Mouse (Mus musculus) cerebellum, postnatal 4 days (tissue): Measurements from ENCODE around the gene Tmem190.
"Not testable (repeated sequence)": the region's sequence is repeated elsewhere in the genome, so short reads cannot be mapped to it uniquely, and the experiment has no call there.

Experiments used
- DNase-seq, 2 experiments: peaks; one replicate each; pipeline ENCODE4 v3.0.0; 2022; ENCODE audit warnings: low spot score in 2 of 2, mixed read lengths in 1 of 2

The Tmem190 gene

GRCm38 (mm10) chr7:4776131-4776530 lies 6.6 kb upstream of the Tmem190 start:
- DNase-seq: no peak

DNA sequence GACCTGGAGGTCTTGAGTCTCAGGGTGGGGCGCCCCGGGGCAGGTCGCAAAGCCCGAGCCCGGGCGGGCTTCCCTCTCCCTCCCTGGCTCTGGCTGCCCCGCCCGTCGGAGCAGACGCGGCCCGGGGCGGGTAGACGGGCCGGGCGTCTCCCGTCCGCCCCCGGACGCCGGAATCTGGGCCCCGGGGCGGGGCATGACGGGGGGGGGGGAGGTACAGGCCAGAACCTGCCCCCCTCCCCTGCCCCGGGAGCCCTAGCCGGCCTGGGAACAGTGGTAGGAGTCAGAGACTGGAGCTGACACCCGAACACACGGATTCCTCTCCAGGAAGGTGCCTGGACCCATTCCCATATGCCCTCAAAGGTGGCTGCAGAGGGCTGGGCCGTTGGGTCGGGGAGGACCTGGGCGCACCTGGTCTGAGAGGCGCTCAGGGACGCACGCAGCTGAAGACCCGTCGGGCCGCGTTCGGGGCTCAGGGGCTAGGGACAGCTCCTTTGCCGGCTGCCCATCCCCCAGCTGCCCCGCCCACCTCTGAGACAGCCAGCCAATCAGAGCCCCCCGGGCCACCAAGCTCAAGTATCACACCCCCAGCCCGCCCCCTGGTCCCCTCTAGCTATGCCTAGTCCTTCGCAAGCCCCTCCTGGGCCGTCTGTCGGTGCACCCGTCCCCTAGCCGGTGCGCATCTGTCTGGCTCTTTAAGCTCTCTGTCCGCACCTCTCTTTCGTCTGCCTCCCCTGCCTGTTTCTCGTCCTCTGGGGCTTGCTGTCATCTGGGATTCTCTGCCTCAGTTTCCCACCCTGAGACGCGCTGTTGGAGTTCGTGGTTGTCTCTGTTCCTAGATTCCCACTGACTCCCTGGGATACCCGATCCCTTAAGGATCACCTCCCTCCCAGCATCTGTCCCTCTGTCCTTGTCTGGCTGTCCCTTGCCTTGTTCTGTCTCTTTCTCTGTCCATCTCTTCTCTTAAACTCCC lies 5.6 kb upstream of the Tmem190 start:
- peak; percentile 39 to 61 for DNase-seq

DNA sequence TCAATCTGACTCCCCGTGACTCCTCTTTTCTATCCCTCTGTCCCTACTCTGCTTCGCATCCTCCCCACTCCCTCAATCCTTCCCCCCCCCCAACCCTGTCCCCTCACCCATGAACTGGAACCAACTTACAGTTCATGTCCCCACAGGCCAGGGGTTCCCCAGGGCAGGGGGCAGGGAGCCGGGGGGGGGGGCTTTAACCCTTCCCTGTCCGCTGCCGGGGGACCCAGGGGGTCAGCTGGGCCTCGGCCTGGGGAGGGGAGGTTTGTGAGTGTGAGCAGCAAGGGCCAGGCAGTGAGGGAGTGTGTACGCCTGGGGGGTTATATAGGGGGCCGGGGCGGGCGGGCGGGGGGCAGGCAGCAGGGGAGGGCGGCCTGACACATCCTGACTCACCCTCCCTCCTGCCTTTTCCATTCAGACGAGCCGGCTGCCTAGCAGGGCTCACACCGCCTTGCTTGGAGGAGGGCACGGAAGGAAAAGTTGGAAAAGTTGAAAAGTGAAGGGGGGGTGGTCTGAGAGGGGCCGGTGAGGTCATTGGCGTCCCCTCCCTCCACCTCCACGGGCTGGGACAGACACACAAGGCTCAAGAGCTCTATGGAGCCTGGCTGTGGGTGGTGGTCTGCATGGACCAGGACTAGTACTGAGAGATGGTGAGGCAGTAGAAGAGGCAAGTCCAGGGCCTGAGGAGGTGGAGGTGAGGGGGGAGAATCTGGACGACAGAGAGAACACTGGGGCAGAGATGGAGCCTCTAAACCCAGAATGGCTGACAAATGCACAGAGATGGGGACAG lies 4.7 kb upstream of the Tmem190 start:
- no peak for DNase-seq

DNA sequence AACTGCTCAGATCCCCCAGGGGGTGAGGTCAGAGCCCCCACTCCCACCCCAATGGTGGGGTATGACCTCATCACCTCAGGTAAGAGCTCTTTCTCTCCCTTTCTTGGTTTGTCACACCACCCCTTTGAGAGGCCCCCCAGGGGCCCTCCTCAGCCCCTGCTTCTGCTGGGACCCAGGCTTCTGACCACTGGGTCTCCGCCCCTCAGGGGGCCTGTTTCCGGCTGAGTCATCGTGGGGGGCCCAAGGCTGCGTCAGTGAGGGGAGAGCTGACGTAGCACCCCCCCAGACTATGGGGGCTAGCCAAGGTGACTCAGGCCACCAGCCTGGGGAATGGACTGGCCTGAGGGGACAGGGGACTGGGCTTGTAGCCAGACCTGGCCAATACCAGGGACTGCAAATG lies 2.8 kb upstream of the Tmem190 start:
- DNase-seq: no peak

DNA sequence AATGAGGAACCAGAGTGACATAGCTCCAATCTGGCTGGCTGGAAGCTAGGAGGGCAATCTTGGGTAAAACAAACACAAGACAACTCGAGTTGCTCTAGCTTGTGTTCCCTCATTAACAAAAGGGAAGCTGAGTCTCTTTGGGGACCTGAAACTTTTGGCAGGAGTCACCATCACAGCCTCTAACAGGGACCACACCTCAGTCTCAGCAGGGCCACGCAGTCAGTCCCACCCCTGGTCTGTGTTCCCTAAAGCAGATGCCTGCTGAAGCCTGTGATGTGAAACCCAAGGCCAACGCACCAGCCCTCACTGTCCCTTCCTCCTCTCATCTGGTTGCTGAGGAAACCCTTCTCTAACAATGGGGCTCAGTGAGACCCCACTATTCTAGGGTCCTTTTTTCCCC lies 607 bp upstream of the Tmem190 start:
- no peak for DNase-seq

DNA sequence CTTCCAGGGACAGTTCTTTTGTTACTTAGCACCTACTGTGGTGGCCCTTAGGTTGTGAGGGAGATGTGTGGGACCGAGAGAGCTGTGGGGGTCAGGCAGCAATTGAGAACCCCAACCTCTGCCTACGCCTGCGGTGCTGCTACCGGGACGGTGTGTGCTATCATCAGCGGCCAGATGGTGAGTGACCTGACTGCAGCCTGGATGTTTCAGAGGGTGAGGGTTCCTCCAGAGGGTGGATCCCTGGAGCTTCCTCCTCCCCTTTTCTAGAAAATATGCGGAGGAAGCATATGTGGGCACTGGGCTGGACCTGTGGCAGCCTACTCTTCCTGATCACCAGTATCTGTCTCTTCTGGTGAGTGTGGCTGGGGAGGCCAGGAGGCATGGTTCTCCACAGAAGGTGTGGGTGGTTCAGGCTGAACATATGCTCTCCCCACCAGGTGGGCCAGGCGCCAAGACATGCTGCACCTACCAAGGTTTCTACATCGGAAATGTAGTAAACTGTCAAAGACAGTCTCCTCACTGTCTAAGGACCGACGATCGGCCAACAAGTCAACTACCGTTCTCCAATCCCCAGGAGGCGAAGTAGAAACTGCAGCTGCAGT lies 1.0 kb downstream of the Tmem190 start:
- DNase-seq: no peak

- DNase-seq: peak; percentile 34 to 68
Measured at GRCm38 (mm10) chr7:4788499-4789435, 6.0 kb downstream of the Tmem190 start.

GRCm38 (mm10) chr7:4789436-4789935 lies 6.7 kb downstream of the Tmem190 start, which contains the start of gene Tmem238:
Gene Tmem238, minus strand, starts transcription at chr7:4789656.
- DNase-seq: no peak

GRCm38 (mm10) chr7:4792278-4793212 lies 9.8 kb downstream of the Tmem190 start, which contains the start of gene Rpl28:
Gene Rpl28, plus strand, starts transcription at chr7:4792874.
- DNase-seq: peak; percentile 79 to 91

- not testable (repeated sequence) for DNase-seq
Measured at GRCm38 (mm10) chr7:4793248-4793647, 10.5 kb downstream of the Tmem190 start.

GRCm38 (mm10) chr7:4793674-4794073 lies 10.9 kb downstream of the Tmem190 start:
- DNase-seq: no peak

DNA sequence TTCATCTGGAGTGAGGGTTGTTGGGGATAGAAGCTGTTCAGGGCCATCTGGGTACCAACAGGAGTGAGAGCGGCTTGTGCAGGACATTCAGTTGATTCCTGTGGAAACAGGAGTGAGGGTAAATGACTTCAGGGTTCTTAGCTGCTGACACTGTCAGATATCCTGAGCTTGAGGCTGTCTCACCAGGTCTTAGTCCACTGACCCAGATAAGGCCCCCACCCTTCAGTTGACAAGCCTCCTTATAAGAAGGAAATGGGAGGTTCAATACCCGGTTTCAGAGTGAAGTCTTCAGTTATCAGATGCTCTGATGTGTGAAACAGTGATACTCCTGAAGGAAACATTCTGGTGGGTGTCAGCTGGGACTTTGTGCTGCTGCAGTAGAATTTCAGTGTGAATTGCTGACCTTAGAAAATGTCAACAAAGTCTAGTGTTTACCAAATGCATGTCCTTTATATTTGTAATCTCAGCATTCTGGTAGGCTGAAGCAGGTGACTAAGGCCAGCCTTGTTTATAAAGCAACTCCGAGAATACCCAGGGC lies 12.0 kb downstream of the Tmem190 start:
- DNase-seq: no peak

GRCm38 (mm10) chr7:4795767-4796433 lies 13.2 kb downstream of the Tmem190 start:
- DNase-seq: no peak

DNA sequence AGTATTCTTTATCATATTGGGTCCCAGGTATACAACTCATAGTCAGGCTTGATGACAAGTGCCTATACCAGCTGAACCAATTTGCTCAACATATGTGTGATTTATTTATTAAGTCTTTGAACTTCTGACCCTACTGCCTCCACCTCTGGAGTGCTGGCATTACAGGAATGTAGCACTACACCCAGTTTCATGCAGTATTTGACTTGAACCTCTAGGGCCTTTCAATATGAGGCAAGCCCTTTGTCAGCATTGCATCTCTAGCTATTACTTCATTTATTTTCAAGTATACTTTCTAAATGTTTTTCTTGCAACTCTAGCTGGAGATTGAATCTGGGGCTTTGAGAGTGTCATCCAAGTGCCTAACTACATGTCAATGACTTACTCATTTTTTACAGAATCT lies 19.5 kb downstream of the Tmem190 start:
- no peak for DNase-seq

DNA sequence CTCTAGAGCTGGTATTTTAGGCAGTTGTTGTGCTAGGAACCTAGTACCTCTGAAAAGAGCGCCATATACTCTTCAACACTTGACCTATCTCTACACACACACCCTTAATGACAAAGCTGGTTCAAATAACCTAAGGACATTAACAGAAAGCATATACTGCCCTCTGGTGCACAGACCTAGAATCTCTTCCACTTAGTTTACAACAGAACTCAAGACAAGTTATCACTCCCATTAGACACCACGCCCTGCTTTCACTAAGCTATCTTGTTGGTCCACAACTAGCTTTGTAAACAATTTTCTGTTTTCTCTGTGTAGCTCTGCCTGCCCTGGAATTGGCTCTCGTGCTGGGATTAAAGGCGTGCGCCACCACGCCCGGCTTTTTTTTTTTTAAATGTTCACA lies 24.0 kb downstream of the Tmem190 start:
- DNase-seq: no peak

- not testable (repeated sequence) for DNase-seq
Measured at GRCm38 (mm10) chr7:4811131-4811530, 28.4 kb downstream of the Tmem190 start.

GRCm38 (mm10) chr7:4811842-4812302 lies 29.1 kb downstream of the Tmem190 start:
- DNase-seq: peak in 1 of 2 experiments; percentile 31

GRCm38 (mm10) chr7:4812303-4813104 lies 29.8 kb downstream of the Tmem190 start, which contains the start of gene Ube2s:
Gene Ube2s, minus strand, starts transcription at chr7:4812590.
- DNase-seq: peak; percentile 93 to 99
